Mouse (Mus musculus) MEL (cell line): Measurements from ENCODE around the gene Micu1. TPM values are rescaled to one million over a fixed set of nuclear protein-coding genes. Genes with fewer than 3 reads are reported as not detected.

ENCODE experiments used
- DNase-seq: peaks from one replicate; pipeline ENCODE4 v3.0.0; 2011; ENCODE audit warnings: low read depth, low spot score
- H3K27ac ChIP-seq: 2 replicates; pipeline ENCODE4 v1.5.1; 2012; ENCODE audit warnings: low read depth, mild to moderate bottlenecking, control low read depth, low read length, moderate library complexity; ENCODE audit not compliant: control insufficient read depth
- H3K27me3 ChIP-seq, 2 experiments: fragments of 150-350 bp in 1 of 2; sonication (generic) in 1 of 2; 2 replicates each; pipeline ENCODE4 v1.6.1; 2012; ENCODE audit warnings: low read length in 2 of 2, mild to moderate bottlenecking in 2 of 2, improper control_type of control experiment in 1 of 2, moderate library complexity in 1 of 2; ENCODE audit not compliant: insufficient read depth in 2 of 2, control insufficient read depth in 1 of 2
- H3K36me3 ChIP-seq, 2 experiments: 2 replicates each; pipeline ENCODE4 v1.6.1; 2012 to 2014; ENCODE audit warnings: low read length in 2 of 2, improper control_type of control experiment in 1 of 2, inconsistent platforms in 1 of 2, mild to moderate bottlenecking in 1 of 2; ENCODE audit not compliant: insufficient read depth in 2 of 2, control insufficient read depth in 1 of 2
- H3K4me1 ChIP-seq, 2 experiments: fragments of 150-350 bp in 1 of 2; sonication (generic) in 1 of 2; 2 replicates each; pipeline ENCODE4 v1.6.1; 2012; ENCODE audit warnings: low read length in 2 of 2, improper control_type of control experiment in 1 of 2, mild to moderate bottlenecking in 1 of 2; ENCODE audit not compliant: insufficient read depth in 2 of 2, control insufficient read depth in 1 of 2
- H3K4me3 ChIP-seq, 2 experiments: fragments of 150-350 bp in 1 of 2; sonication (generic) in 1 of 2; 2 replicates each; pipeline ENCODE4 v1.5.1; 2012; ENCODE audit warnings: low read depth in 2 of 2, low read length in 2 of 2, mild to moderate bottlenecking in 2 of 2, moderate library complexity in 2 of 2, control low read depth in 1 of 2, improper control_type of control experiment in 1 of 2; ENCODE audit not compliant: control insufficient read depth in 1 of 2, insufficient read depth in 1 of 2
- H3K79me2 ChIP-seq: 2 replicates; pipeline ENCODE4 v1.6.1; 2012; ENCODE audit warnings: mild to moderate bottlenecking, low read length, moderate library complexity; ENCODE audit not compliant: control insufficient read depth, poor library complexity, insufficient read depth
- H3K9ac ChIP-seq: 2 replicates; pipeline ENCODE4 v1.6.1; 2012; ENCODE audit warnings: low read depth, mild to moderate bottlenecking, control low read depth, low read length, moderate library complexity; ENCODE audit not compliant: control insufficient read depth, poor library complexity, severe bottlenecking
- H3K9me3 ChIP-seq: fragments of 150-350 bp; sonication (generic); replicated peaks from 2 replicates; pipeline ENCODE4 v1.6.1; 2012; ENCODE audit warnings: mild to moderate bottlenecking, low read length, improper control_type of control experiment, moderate library complexity; ENCODE audit not compliant: insufficient read depth
- BHLHE40 ChIP-seq: IDR thresholded peaks from 2 replicates; pipeline ENCODE4 v1.6.1; 2012; ENCODE audit warnings: low read depth, mild to moderate bottlenecking, inconsistent platforms, low read length, improper control_type of control experiment, borderline replicate concordance
- CHD1 ChIP-seq: IDR thresholded peaks from 2 replicates; pipeline ENCODE4 v1.6.1; 2012; ENCODE audit warnings: low read depth, mild to moderate bottlenecking, inconsistent platforms, low read length, improper control_type of control experiment
- CHD2 ChIP-seq: IDR thresholded peaks from 2 replicates; pipeline ENCODE4 v1.6.1; 2011; ENCODE audit warnings: low read length, improper control_type of control experiment
- CTCF ChIP-seq, 3 experiments: IDR thresholded peaks in 2 of 3; conservative IDR thresholded peaks in 1 of 3; 2 replicates each; pipeline ENCODE4 v1.5.1; 2011 to 2012; ENCODE audit warnings: low read length in 3 of 3, low read depth in 2 of 3, mild to moderate bottlenecking in 2 of 3, improper control_type of control experiment in 1 of 3, inconsistent platforms in 1 of 3, mixed read lengths in 1 of 3, moderate library complexity in 1 of 3; ENCODE audit not compliant: control insufficient read depth in 1 of 3, insufficient read depth in 1 of 3, poor library complexity in 1 of 3, severe bottlenecking in 1 of 3
- E2F4 ChIP-seq: IDR thresholded peaks from 2 replicates; pipeline ENCODE4 v1.6.1; 2011; ENCODE audit warnings: low read depth, low read length, improper control_type of control experiment, borderline replicate concordance
- ELF1 ChIP-seq: IDR thresholded peaks from 2 replicates; pipeline ENCODE4 v1.6.1; 2014; ENCODE audit warnings: low read depth, mild to moderate bottlenecking, inconsistent platforms, low read length, improper control_type of control experiment, moderate library complexity
- EP300 ChIP-seq, 2 experiments: IDR thresholded peaks; 2 replicates each; pipeline ENCODE4 v1.6.1; 2011; ENCODE audit warnings: improper control_type of control experiment in 2 of 2, low read length in 2 of 2, low read depth in 1 of 2, mild to moderate bottlenecking in 1 of 2
- ETS1 ChIP-seq: IDR thresholded peaks from 2 replicates; pipeline ENCODE4 v1.6.1; 2012; ENCODE audit warnings: low read depth, mild to moderate bottlenecking, inconsistent platforms, low read length, improper control_type of control experiment, moderate library complexity
- GABPA ChIP-seq: IDR thresholded peaks from 2 replicates; pipeline ENCODE4 v1.6.1; 2012; ENCODE audit warnings: low read depth, mild to moderate bottlenecking, inconsistent platforms, low read length, improper control_type of control experiment, moderate library complexity
- GATA1 ChIP-seq: IDR thresholded peaks from 2 replicates; pipeline ENCODE4 v1.6.1; 2011; ENCODE audit warnings: low read depth, low read length, improper control_type of control experiment
- HCFC1 ChIP-seq: IDR thresholded peaks from 2 replicates; pipeline ENCODE4 v1.6.1; 2012; ENCODE audit warnings: low read depth, mild to moderate bottlenecking, inconsistent platforms, low read length, improper control_type of control experiment, moderate library complexity
- JUND ChIP-seq: IDR thresholded peaks from 2 replicates; pipeline ENCODE4 v1.6.1; 2011; ENCODE audit warnings: low read depth, mild to moderate bottlenecking, improper control_type of control experiment, low read length
- KAT2A ChIP-seq: conservative IDR thresholded peaks from 2 replicates; pipeline ENCODE4 v1.6.1; 2012; ENCODE audit warnings: low read depth, low read length, improper control_type of control experiment, inconsistent platforms
- MAFK ChIP-seq: IDR thresholded peaks from 2 replicates; pipeline ENCODE4 v1.6.1; 2011; ENCODE audit warnings: low read depth, mild to moderate bottlenecking, low read length, improper control_type of control experiment, borderline replicate concordance
- MAX ChIP-seq: IDR thresholded peaks from 2 replicates; pipeline ENCODE4 v1.6.1; 2011; ENCODE audit warnings: low read length, improper control_type of control experiment
- MAZ ChIP-seq: IDR thresholded peaks from 2 replicates; pipeline ENCODE4 v1.6.1; 2012; ENCODE audit warnings: low read depth, mild to moderate bottlenecking, inconsistent platforms, low read length, improper control_type of control experiment
- MEF2A ChIP-seq: IDR thresholded peaks from 2 replicates; pipeline ENCODE4 v1.6.1; 2014; ENCODE audit warnings: low read depth, mild to moderate bottlenecking, inconsistent platforms, low read length, improper control_type of control experiment; ENCODE audit not compliant: poor library complexity, insufficient replicate concordance, severe bottlenecking; ENCODE audit errors: extremely low read depth
- MXI1 ChIP-seq: IDR thresholded peaks from 2 replicates; pipeline ENCODE4 v1.6.1; 2011; ENCODE audit warnings: mild to moderate bottlenecking, low read depth, low read length, improper control_type of control experiment
- MYB ChIP-seq: IDR thresholded peaks from 2 replicates; pipeline ENCODE4 v1.6.1; 2011; ENCODE audit warnings: mild to moderate bottlenecking, low read depth, low read length, improper control_type of control experiment
- MYC ChIP-seq: IDR thresholded peaks from 2 replicates; pipeline ENCODE4 v1.6.1; 2011; ENCODE audit warnings: low read depth, mild to moderate bottlenecking, low read length, improper control_type of control experiment, moderate library complexity
- NELFE ChIP-seq: IDR thresholded peaks from 2 replicates; pipeline ENCODE4 v1.6.1; 2011; ENCODE audit warnings: low read depth, low read length, improper control_type of control experiment
- POLR2A ChIP-seq, 2 experiments: IDR thresholded peaks; 2 replicates each; pipeline ENCODE4 v1.6.1; 2011 to 2012; ENCODE audit warnings: low read length in 2 of 2, mild to moderate bottlenecking in 2 of 2, control low read depth in 1 of 2, improper control_type of control experiment in 1 of 2, low read depth in 1 of 2, moderate library complexity in 1 of 2; ENCODE audit not compliant: control insufficient read depth in 1 of 2, insufficient read depth in 1 of 2, poor library complexity in 1 of 2
- POLR2AphosphoS2 ChIP-seq: IDR thresholded peaks from 2 replicates; pipeline ENCODE4 v1.6.1; 2011; ENCODE audit warnings: low read length, improper control_type of control experiment
- POLR2AphosphoS5 ChIP-seq: IDR thresholded peaks from 2 replicates; pipeline ENCODE4 v1.6.1; 2012; ENCODE audit warnings: low read depth, borderline replicate concordance, mild to moderate bottlenecking, inconsistent platforms, low read length, moderate library complexity, mixed read lengths
- RCOR1 ChIP-seq: IDR thresholded peaks from 2 replicates; pipeline ENCODE4 v1.6.1; 2012; ENCODE audit warnings: low read depth, mild to moderate bottlenecking, inconsistent platforms, low read length, improper control_type of control experiment
- SIN3A ChIP-seq: IDR thresholded peaks from 2 replicates; pipeline ENCODE4 v1.6.1; 2012; ENCODE audit warnings: low read length, improper control_type of control experiment, inconsistent platforms
- TAL1 ChIP-seq: IDR thresholded peaks from 2 replicates; pipeline ENCODE4 v1.6.1; 2012; ENCODE audit warnings: mild to moderate bottlenecking, inconsistent platforms, low read length, moderate library complexity, mixed read lengths
- UBTF ChIP-seq: IDR thresholded peaks from 2 replicates; pipeline ENCODE4 v1.6.1; 2012; ENCODE audit warnings: low read depth, mild to moderate bottlenecking, inconsistent platforms, low read length, improper control_type of control experiment, moderate library complexity, borderline replicate concordance; ENCODE audit not compliant: insufficient read depth
- USF1 ChIP-seq: IDR thresholded peaks from 2 replicates; pipeline ENCODE4 v1.6.1; 2014; ENCODE audit warnings: low read depth, mild to moderate bottlenecking, inconsistent platforms, low read length, improper control_type of control experiment, moderate library complexity
- USF2 ChIP-seq, 2 experiments: IDR thresholded peaks; 2 replicates each; pipeline ENCODE4 v1.6.1; 2011 to 2012; ENCODE audit warnings: improper control_type of control experiment in 2 of 2, low read length in 2 of 2, borderline replicate concordance in 1 of 2, inconsistent platforms in 1 of 2, low read depth in 1 of 2, mild to moderate bottlenecking in 1 of 2; ENCODE audit not compliant: insufficient read depth in 1 of 2
- ZC3H11A ChIP-seq: IDR thresholded peaks from 2 replicates; pipeline ENCODE4 v1.6.1; 2012; ENCODE audit warnings: low read depth, mild to moderate bottlenecking, inconsistent platforms, low read length, improper control_type of control experiment
- ZKSCAN1 ChIP-seq: IDR thresholded peaks from 2 replicates; pipeline ENCODE4 v1.6.1; 2012; ENCODE audit warnings: low read depth, mild to moderate bottlenecking, inconsistent platforms, low read length, improper control_type of control experiment, moderate library complexity
- ZMIZ1 ChIP-seq: IDR thresholded peaks from 2 replicates; pipeline ENCODE4 v1.6.1; 2012; ENCODE audit warnings: low read depth, mild to moderate bottlenecking, inconsistent platforms, low read length, improper control_type of control experiment, moderate library complexity
- ZNF384 ChIP-seq: IDR thresholded peaks from 2 replicates; pipeline ENCODE4 v1.6.1; 2012; ENCODE audit warnings: low read depth, mild to moderate bottlenecking, inconsistent platforms, low read length, improper control_type of control experiment
- polyA plus RNA-seq, 2 experiments: library from polyadenylated mRNA; stranded (reverse) in 1 of 2; unstranded in 1 of 2; fragments of >175 nt in 1 of 2; fragments of >200 nt in 1 of 2; gene quantifications; 2 replicates each; pipeline versions ENCODE4 v1.2.1 to v1.2.4; 2012; ENCODE audit warnings: low replicate concordance in 2 of 2, low read depth in 1 of 2; ENCODE audit not compliant: insufficient read length in 2 of 2, insufficient read depth in 1 of 2, missing spikeins in 1 of 2
- total RNA-seq: library from RNA; depleted of rRNA; stranded (reverse); fragments of 300-350 nt; gene quantifications from 2 replicates; pipeline ENCODE4 v1.2.3, GENCODE M21; 2012; rRNA removed

Micu1 gene
- total RNA-seq (16.9 and 18.0 TPM in 2 replicates), polyA plus RNA-seq (10 to 100 TPM in 1 of 2 experiments, not detected in 1; 26.8 TPM)

- Histone ChIP-seq H3K27me3 (no peaks in the 10 kb centered on the region), H3K27ac (peak within 1 kb of the TSS; percentile 61), H3K4me3 (peak within 1 kb of the TSS; percentile 74 to 85), H3K9ac (peak within 1 kb of the TSS; percentile 80), H3K4me1 (peaks cover 2 to 7% of the 10 kb centered on the region in 2 experiments), H3K9me3 (no peaks in the 10 kb centered on the region), H3K36me3 (peaks cover 0 to 8% of the 10 kb centered on the region in 2 experiments; a peak in 1 of 4 replicates), H3K79me2 (peaks cover 3% of the 10 kb centered on the region)
- peak; percentile 98 for DNase-seq
- peak; percentile 46; the same call in 1 of the 2 replicates for TF ChIP-seq MAZ
- peak; percentile 53; the same call in 1 of the 2 replicates for TF ChIP-seq ZMIZ1
- peak; percentile 42 to 77; a peak in 3 of 4 replicates for TF ChIP-seq USF2 (IDR thresholded peaks at IDR 0.05; ENCODE audit: borderline replicate concordance in 1 of 2, insufficient read depth in 1 of 2, low read depth in 1 of 2, low read length in 2 of 2)
- TF ChIP-seq GABPA = no peak
- no peak for TF ChIP-seq CHD2
- TF ChIP-seq GATA1 = no peak
- TF ChIP-seq EP300 (IDR thresholded peaks at IDR 0.05; ENCODE audit: low read depth in 1 of 2, low read length in 2 of 2) = no peak; a peak in 1 of 4 replicates
- peak; percentile 84 for TF ChIP-seq NELFE
- no peak for TF ChIP-seq CTCF (IDR thresholded peaks at IDR 0.05 in 2 of 3, conservative IDR thresholded peaks at IDR 0.05 in 1 of 3; ENCODE audit: control insufficient read depth in 1 of 3, insufficient read depth in 1 of 3, low read depth in 2 of 3, low read length in 3 of 3, poor library complexity in 1 of 3, severe bottlenecking in 1 of 3)
- TF ChIP-seq POLR2AphosphoS2 = peak; percentile 69; the same call in 1 of the 2 replicates
- no peak for TF ChIP-seq CHD1
- TF ChIP-seq POLR2AphosphoS5 = no peak
- no peak for TF ChIP-seq ZC3H11A
- TF ChIP-seq RCOR1 = no peak; the same call in 1 of the 2 replicates
- TF ChIP-seq USF1 = peak; percentile 97
- peak; percentile 69 to 90; a peak in 3 of 4 replicates for TF ChIP-seq POLR2A (IDR thresholded peaks at IDR 0.05; ENCODE audit: control insufficient read depth in 1 of 2, insufficient read depth in 1 of 2, low read depth in 1 of 2, low read length in 2 of 2, poor library complexity in 1 of 2)
- peak; percentile 58 for TF ChIP-seq MXI1
- TF ChIP-seq ZKSCAN1 = no peak
- TF ChIP-seq MYC = 0 out of 2 replicates have a peak, but pooled peaks have one; percentile 20
- TF ChIP-seq MAX = peak; percentile 57
- TF ChIP-seq MEF2A = no peak
- no peak for TF ChIP-seq MAFK
- TF ChIP-seq SIN3A = peak; percentile 90
- TF ChIP-seq KAT2A = no peak
- no peak for TF ChIP-seq UBTF
- no peak for TF ChIP-seq MYB
- no peak for TF ChIP-seq TAL1
- no peak for TF ChIP-seq ZNF384
- no peak for TF ChIP-seq JUND
- peak; percentile 81 for TF ChIP-seq HCFC1
- 0 out of 2 replicates have a peak, but pooled peaks have one; percentile 50 for TF ChIP-seq E2F4
- 0 out of 2 replicates have a peak, but pooled peaks have one; percentile 3 for TF ChIP-seq ELF1
- peak; percentile 43; the same call in 1 of the 2 replicates for TF ChIP-seq ETS1
- TF ChIP-seq BHLHE40 = peak; percentile 98
Measured at GRCm38 (mm10) chr10:59702207-59703032, at the start of gene Micu1. Micu1 (plus strand) TSS chr10:59702477.
